Mouse (Mus musculus): ENCODE data around the gene Slc25a18.

DNA sequence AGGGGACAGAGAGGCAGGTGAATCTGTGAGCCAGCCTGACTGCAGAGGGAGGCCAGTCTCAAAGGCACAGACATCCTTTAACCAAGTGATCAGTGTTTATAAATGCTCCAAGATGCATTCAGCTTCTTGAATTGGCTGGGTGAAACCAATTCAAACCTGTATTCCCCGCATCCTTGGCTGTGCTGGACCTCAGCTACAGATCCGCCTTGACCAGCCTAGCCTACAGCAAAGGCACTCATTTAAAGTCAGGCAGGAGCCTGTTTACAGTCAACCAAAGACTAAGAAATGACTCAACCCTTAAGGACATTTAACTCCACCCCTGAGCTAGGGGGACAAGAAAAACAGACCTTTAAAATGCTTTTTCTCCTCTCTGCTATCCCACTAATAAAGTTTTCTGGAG lies 45.9 kb downstream of the Slc25a18 start:
- no peak for TF ChIP-seq E2F4 (IDR thresholded peaks at IDR 0.05; ENCODE audit: insufficient read depth)
- no peak for TF ChIP-seq POLR2A (IDR thresholded peaks at IDR 0.05; ENCODE audit: insufficient read length, low read depth)
- TF ChIP-seq TCF12 (IDR thresholded peaks at IDR 0.05; ENCODE audit: insufficient read depth, poor library complexity, severe bottlenecking) = no peak
